8 mouse cellular contexts compared by ENCODE assay signal in genomic region chr19:46326019-46326755, GRCm38 (mm10). TPM values are rescaled to one million over a fixed set of nuclear protein-coding genes. Genes with fewer than 3 reads are reported as not detected.
DNase-seq lines count a peak whose midpoint lies in the region; ATAC-seq and TF ChIP-seq lines count a peak whose summit lies in the region.

No protein-coding gene starts in this region.

- H3K27me3 ChIP-seq in liver, embryonic 12.5 days (replicated peaks) = peaks cover 72% of the 10 kb centered on the region
- 0 out of 2 replicates have a peak, but pooled peaks cover 2% of the 10 kb centered on the region for H3K27me3 ChIP-seq in hindbrain, embryonic 15.5 days
- H3K27me3 ChIP-seq in neural tube, embryonic 14.5 days (ENCODE audit: control insufficient read depth, insufficient read depth, low read length) = peaks cover 2% of the 10 kb centered on the region; the same call in 1 of the 2 replicates
- no peaks in the 10 kb centered on the region for H3K27me3 ChIP-seq in kidney, adult 2 months (replicated peaks; ENCODE audit: control insufficient read depth, insufficient read depth, low read length)

- no peaks in the 10 kb centered on the region for H3K9me3 ChIP-seq in liver, embryonic 12.5 days (replicated peaks)
- no peaks in the 10 kb centered on the region for H3K9me3 ChIP-seq in hindbrain, embryonic 15.5 days
- H3K9me3 ChIP-seq in neural tube, embryonic 14.5 days (ENCODE audit: control insufficient read depth, low read length) = no peaks in the 10 kb centered on the region

- no peak overlapping the region for H3K27ac ChIP-seq in liver, embryonic 12.5 days
- peak overlapping the region; percentile 97 for H3K27ac ChIP-seq in hindbrain, embryonic 15.5 days (replicated peaks)
- H3K27ac ChIP-seq in neural tube, embryonic 14.5 days (ENCODE audit: low read depth, low read length) = peak overlapping the region; percentile 73
- H3K27ac ChIP-seq in kidney, adult 2 months (ENCODE audit: insufficient read depth, low read depth, low read length) = no peak overlapping the region

- no peak for TF ChIP-seq CTCF in kidney, adult 2 months (conservative IDR thresholded peaks at IDR 0.05; ENCODE audit: insufficient read depth, insufficient read length, low read depth, low read length)

- H3K4me1 ChIP-seq in liver, embryonic 12.5 days = peaks cover 42% of the 10 kb centered on the region
- peaks cover 75% of the 10 kb centered on the region for H3K4me1 ChIP-seq in hindbrain, embryonic 15.5 days (replicated peaks)
- peaks cover 54% of the 10 kb centered on the region for H3K4me1 ChIP-seq in neural tube, embryonic 14.5 days (ENCODE audit: control insufficient read depth, insufficient read depth, low read length)
- H3K4me1 ChIP-seq in kidney, adult 2 months (ENCODE audit: control insufficient read depth, insufficient read depth, low read length) = peaks cover 6% of the 10 kb centered on the region; the same call in 1 of the 2 replicates

- 9% methylated on average over 29 of the region's 29 CpGs for whole genome bisulfite sequencing in liver, embryonic 12.5 days (ENCODE audit: insufficient replicate concordance)
- whole genome bisulfite sequencing in hindbrain, embryonic 15.5 days = 2% methylated on average over 24 of the region's 29 CpGs
- WGBS in neural tube, embryonic 14.5 days = 2% methylated on average over 29 of the region's 29 CpGs
- WGBS in kidney, adult 2 months = 16% methylated on average over 29 of the region's 29 CpGs

- no peak overlapping the region for H3K9ac ChIP-seq in liver, embryonic 12.5 days
- H3K9ac ChIP-seq in hindbrain, embryonic 15.5 days = peak overlapping the region; percentile 67
- H3K9ac ChIP-seq in neural tube, embryonic 14.5 days (replicated peaks; ENCODE audit: low read depth, low read length) = peak overlapping the region; percentile 60

- peak overlapping the region; percentile 100 for H3K4me2 ChIP-seq in liver, embryonic 12.5 days
- H3K4me2 ChIP-seq in hindbrain, embryonic 15.5 days = peak overlapping the region; percentile 97
- peak overlapping the region; percentile 99 for H3K4me2 ChIP-seq in neural tube, embryonic 14.5 days (ENCODE audit: low read depth, low read length)

- peak overlapping the region; percentile 78; the same call in 1 of the 2 replicates for H3K4me3 ChIP-seq in liver, embryonic 12.5 days
- H3K4me3 ChIP-seq in hindbrain, embryonic 15.5 days = peak overlapping the region; percentile 57
- peak overlapping the region; percentile 70 for H3K4me3 ChIP-seq in neural tube, embryonic 14.5 days (ENCODE audit: low read depth, low read length)
- no peak overlapping the region for H3K4me3 ChIP-seq in kidney, adult 2 months (ENCODE audit: insufficient read depth, low read depth, low read length)

- no peak for DNase-seq in liver
- DNase-seq in cerebellum, postnatal 14 days = peak; percentile 58 to 70
- DNase-seq in adrenal gland, postnatal 14 days = no peak
- no peak for DNase-seq in spleen, postnatal 14 days (ENCODE audit: low spot score in 2 of 2)
- no peak for DNase-seq in kidney, adult 2 months

- TF ChIP-seq POLR2A in kidney, adult 2 months (IDR thresholded peaks at IDR 0.05; ENCODE audit: low read depth, low read length) = no peak

- H3K36me3 ChIP-seq in liver, embryonic 12.5 days = peaks cover 11% of the 10 kb centered on the region
- peaks cover 6% of the 10 kb centered on the region for H3K36me3 ChIP-seq in hindbrain, embryonic 15.5 days
- peaks cover 12% of the 10 kb centered on the region for H3K36me3 ChIP-seq in neural tube, embryonic 14.5 days (ENCODE audit: control insufficient read depth, insufficient read depth, low read length)
- no peaks in the 10 kb centered on the region for H3K36me3 ChIP-seq in kidney, adult 2 months (ENCODE audit: control insufficient read depth, insufficient read depth, low read length)

- no peak for ATAC-seq in liver, embryonic 12.5 days
- ATAC-seq in hindbrain, embryonic 15.5 days (ENCODE audit: low FRiP score, low read depth) = peak; percentile 1; the same call in 1 of the 2 replicates
- ATAC-seq in neural tube, embryonic 14.5 days (ENCODE audit: low read depth) = no peak

RNA-seq across cellular contexts. Expression of gene Psd, which starts 0.8 kb away (rescaled TPM):
- 10.7 and 11.3 TPM in 2 replicates for polyA plus RNA-seq in liver, embryonic 12.5 days (2016; fragmentation: Nextera tagmentation; extraction: Ambion mirVana)
- 119 and 145 TPM in 2 replicates for polyA plus RNA-seq in hindbrain, embryonic 15.5 days (2015; fragmentation: Nextera tagmentation; extraction: Ambion mirVana)
- 85.8 and 127 TPM in 2 replicates for polyA plus RNA-seq in neural tube, embryonic 14.5 days (2014; fragmentation: Nextera tagmentation; extraction: Ambion mirVana)
- total RNA-seq in adrenal gland, postnatal 14 days (2021) = 6.0 and 9.3 TPM in 2 replicates
- polyA plus RNA-seq in kidney, adult 2 months (2012; rRNA removed) = 1.9 and 2.7 TPM in 2 replicates

RNA-seq across cellular contexts. Expression of gene Fbxl15, which starts 1.8 kb away (rescaled TPM):
- 13.4 and 13.5 TPM in 2 replicates for polyA plus RNA-seq in liver, embryonic 12.5 days (2016; fragmentation: Nextera tagmentation; extraction: Ambion mirVana)
- polyA plus RNA-seq in hindbrain, embryonic 15.5 days (2015; fragmentation: Nextera tagmentation; extraction: Ambion mirVana) = 47.1 and 51.8 TPM in 2 replicates
- polyA plus RNA-seq in neural tube, embryonic 14.5 days (2014; fragmentation: Nextera tagmentation; extraction: Ambion mirVana) = 42.5 and 53.1 TPM in 2 replicates
- 8.2 and 8.7 TPM in 2 replicates for total RNA-seq in adrenal gland, postnatal 14 days (2021)
- polyA plus RNA-seq in kidney, adult 2 months (2012; rRNA removed) = 26.1 and 35.8 TPM in 2 replicates

RNA-seq across cellular contexts. Expression of gene Cuedc2, which starts 12.3 kb away (rescaled TPM):
- polyA plus RNA-seq in liver, embryonic 12.5 days (2016; fragmentation: Nextera tagmentation; extraction: Ambion mirVana) = 97.6 and 99.1 TPM in 2 replicates
- 336 and 347 TPM in 2 replicates for polyA plus RNA-seq in hindbrain, embryonic 15.5 days (2015; fragmentation: Nextera tagmentation; extraction: Ambion mirVana)
- polyA plus RNA-seq in neural tube, embryonic 14.5 days (2014; fragmentation: Nextera tagmentation; extraction: Ambion mirVana) = 346 and 359 TPM in 2 replicates
- total RNA-seq in adrenal gland, postnatal 14 days (2021) = 71.8 and 77.5 TPM in 2 replicates
- polyA plus RNA-seq in kidney, adult 2 months (2012; rRNA removed) = 69.8 and 72.0 TPM in 2 replicates

RNA-seq across cellular contexts. Expression of gene Mfsd13a, which starts 14.7 kb away (rescaled TPM):
- polyA plus RNA-seq in liver, embryonic 12.5 days (2016; fragmentation: Nextera tagmentation; extraction: Ambion mirVana) = 13.2 and 14.5 TPM in 2 replicates
- 12.3 and 12.5 TPM in 2 replicates for polyA plus RNA-seq in hindbrain, embryonic 15.5 days (2015; fragmentation: Nextera tagmentation; extraction: Ambion mirVana)
- 10.7 and 12.7 TPM in 2 replicates for polyA plus RNA-seq in neural tube, embryonic 14.5 days (2014; fragmentation: Nextera tagmentation; extraction: Ambion mirVana)
- 5.1 and 5.4 TPM in 2 replicates for total RNA-seq in adrenal gland, postnatal 14 days (2021)
- polyA plus RNA-seq in kidney, adult 2 months (2012; rRNA removed) = 34.7 and 43.8 TPM in 2 replicates

RNA-seq across cellular contexts. Expression of gene Nfkb2, which starts 22.1 kb away (rescaled TPM):
- polyA plus RNA-seq in liver, embryonic 12.5 days (2016; fragmentation: Nextera tagmentation; extraction: Ambion mirVana) = 5.6 and 6.1 TPM in 2 replicates
- polyA plus RNA-seq in hindbrain, embryonic 15.5 days (2015; fragmentation: Nextera tagmentation; extraction: Ambion mirVana) = 2.8 and 3.3 TPM in 2 replicates
- polyA plus RNA-seq in neural tube, embryonic 14.5 days (2014; fragmentation: Nextera tagmentation; extraction: Ambion mirVana) = 1.4 and 2.2 TPM in 2 replicates
- 28.3 and 34.1 TPM in 2 replicates for total RNA-seq in adrenal gland, postnatal 14 days (2021)
- 21.6 and 25.4 TPM in 2 replicates for polyA plus RNA-seq in kidney, adult 2 months (2012; rRNA removed)

Comparison
In these comparisons a context has a peak if more than half of its experiments do, and no peak if none do; other contexts are left out.
1. H3K27ac ChIP-seq: peak in hindbrain, embryonic 15.5 days (single experiment) and neural tube, embryonic 14.5 days (single experiment); none in liver, embryonic 12.5 days (single experiment) and kidney, adult 2 months (single experiment).
2. DNase-seq: peak in cerebellum, postnatal 14 days (2 of 2); none in liver (single experiment), adrenal gland, postnatal 14 days (single experiment), spleen, postnatal 14 days (0 of 2) and kidney, adult 2 months (single experiment).
3. Peak in every context shown above with its lines, with median percentiles within 50 percentile points of each other: H3K4me2 ChIP-seq.